Mouse (Mus musculus) thymus, adult 2 months (tissue): Measurements from ENCODE around the gene Gm49395.

Experiments used
- CTCF ChIP-seq: fragments of 200-500 bp; IDR thresholded peaks from 2 replicates; pipeline ENCODE4 v1.5.1; 2012; ENCODE audit warnings: mild to moderate bottlenecking, control low read depth, low read length, moderate library complexity, borderline replicate concordance; ENCODE audit not compliant: control insufficient read depth, poor library complexity, insufficient read depth; ENCODE audit errors: extremely low read depth
- POLR2A ChIP-seq: fragments of 200-500 bp; IDR thresholded peaks from 2 replicates; pipeline ENCODE4 v1.6.1; 2012; ENCODE audit warnings: mild to moderate bottlenecking, low read length, control low read depth, moderate library complexity; ENCODE audit not compliant: control insufficient read depth, poor library complexity, insufficient read depth; ENCODE audit errors: extremely low read depth

DNA sequence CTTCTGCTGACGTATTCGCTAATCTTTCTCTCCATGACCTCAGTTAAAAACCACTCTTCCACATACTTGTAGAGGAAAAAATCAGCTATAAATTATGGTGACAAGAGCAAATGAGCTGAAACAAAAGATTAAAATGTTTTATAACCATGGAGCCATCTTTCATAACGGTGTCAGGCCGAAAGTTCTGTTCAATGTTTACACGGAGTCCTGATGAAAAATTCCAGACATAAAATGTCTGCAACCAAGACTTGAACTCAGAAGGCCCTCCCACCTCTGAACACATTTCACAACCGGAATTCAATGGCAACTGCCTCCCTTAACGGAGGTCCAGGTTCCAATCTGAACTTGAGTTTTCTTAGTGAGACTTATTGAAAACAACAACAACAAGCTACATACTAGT lies 19.4 kb downstream of the Gm49395 start:
- TF ChIP-seq POLR2A = no peak
- TF ChIP-seq CTCF = no peak
